Mouse (Mus musculus) regulatory T cell (primary cell): ENCODE measurements around the gene Stag2.

ENCODE experiments used
- in situ Hi-C: fragments of 300-600 bp; cut with MboI, MseI; formaldehyde crosslinking; loops from one replicate; pipeline ENCODE4 v1.15.1; 2025; ENCODE audit warnings: high pct_unique_total_duplicates

The Stag2 gene

GRCm38 (mm10) chrX:42215742-42216141, 66.6 kb downstream of the Stag2 start:
- in situ Hi-C loops: no loop called here

GRCm38 (mm10) chrX:42250342-42250741, 101.2 kb downstream of the Stag2 start:
- in situ Hi-C loops: no loop called here

- in situ Hi-C loops: no loop called here
Observed at GRCm38 (mm10) chrX:42272713-42273112, 123.6 kb downstream of the Stag2 start.

GRCm38 (mm10) chrX:42290215-42290614, 141.1 kb downstream of the Stag2 start:
- in situ Hi-C loops: no loop called here

- in situ Hi-C loops: no loop called here
Observed at GRCm38 (mm10) chrX:42315231-42315630, 166.1 kb downstream of the Stag2 start.

GRCm38 (mm10) chrX:42320424-42320823, 171.3 kb downstream of the Stag2 start:
- in situ Hi-C loops: no loop called here

- in situ Hi-C loops: no loop called here
Observed at GRCm38 (mm10) chrX:42321200-42321773, 172.2 kb downstream of the Stag2 start.

GRCm38 (mm10) chrX:42324848-42325247, 175.7 kb downstream of the Stag2 start:
- in situ Hi-C loops: no loop called here
